Mouse (Mus musculus) liver, embryonic 13.5 days (tissue): Measurements from ENCODE around the gene Arsj. TPM values are rescaled to one million over a fixed set of nuclear protein-coding genes. Genes with fewer than 3 reads are reported as not detected.

ENCODE experiments used
- ATAC-seq: fragments of 200-750 bp; cut with Nextera tagmentation; 2 replicates; pipeline ENCODE4 v1.8.0; 2017; ENCODE audit warnings: low read depth, mild to moderate bottlenecking, moderate number of reproducible peaks, moderate library complexity
- DNase-seq: peaks from one replicate; pipeline ENCODE4 v3.0.0; 2022
- H3K27ac ChIP-seq: fragments of 300-500 bp; sonication (generic); 2 replicates; pipeline ENCODE4 v1.5.1; 2015; ENCODE audit warnings: moderate library complexity, mild to moderate bottlenecking, inconsistent platforms
- H3K27me3 ChIP-seq: fragments of 300-500 bp; sonication (generic); 2 replicates; pipeline ENCODE4 v1.6.1; 2015; ENCODE audit warnings: mild to moderate bottlenecking, inconsistent platforms
- H3K36me3 ChIP-seq: fragments of 300-500 bp; sonication (generic); 2 replicates; pipeline ENCODE4 v1.6.1; 2015; ENCODE audit warnings: mild to moderate bottlenecking, inconsistent platforms
- H3K4me1 ChIP-seq: fragments of 300-500 bp; sonication (generic); replicated peaks from 2 replicates; pipeline ENCODE4 v1.6.1; 2015; ENCODE audit warnings: inconsistent platforms
- H3K4me2 ChIP-seq: fragments of 300-500 bp; sonication (generic); 2 replicates; pipeline ENCODE4 v1.6.1; 2015; ENCODE audit warnings: inconsistent platforms, mild to moderate bottlenecking, moderate library complexity
- H3K4me3 ChIP-seq: fragments of 300-500 bp; sonication (generic); replicated peaks from 2 replicates; pipeline ENCODE4 v1.5.1; 2015; ENCODE audit warnings: mild to moderate bottlenecking, inconsistent platforms
- H3K9ac ChIP-seq: fragments of 300-500 bp; sonication (generic); 2 replicates; pipeline ENCODE4 v1.6.1; 2015; ENCODE audit warnings: mild to moderate bottlenecking, inconsistent platforms
- H3K9me3 ChIP-seq: fragments of 300-500 bp; sonication (generic); replicated peaks from 2 replicates; pipeline ENCODE4 v1.6.1; 2016; ENCODE audit warnings: inconsistent platforms
- WGBS: fragments of 180-500 bp; shearing (Covaris S2); methylation state at CpG from one replicate; pipeline ENCODE4 v1.1.7; 2015; ENCODE audit not compliant: insufficient replicate concordance; 5-methylcytosine and 5-hydroxymethylcytosine counted together
- polyA plus RNA-seq: library from polyadenylated mRNA; unstranded; fragments of >200 nt; fragmentation: Nextera tagmentation; extraction: Ambion mirVana; gene quantifications from 2 replicates; pipeline ENCODE4 v1.2.1, GENCODE M21; 2015

The Arsj gene
- polyA plus RNA-seq, 1 experiment from 2014 or later, result not detected

DNA sequence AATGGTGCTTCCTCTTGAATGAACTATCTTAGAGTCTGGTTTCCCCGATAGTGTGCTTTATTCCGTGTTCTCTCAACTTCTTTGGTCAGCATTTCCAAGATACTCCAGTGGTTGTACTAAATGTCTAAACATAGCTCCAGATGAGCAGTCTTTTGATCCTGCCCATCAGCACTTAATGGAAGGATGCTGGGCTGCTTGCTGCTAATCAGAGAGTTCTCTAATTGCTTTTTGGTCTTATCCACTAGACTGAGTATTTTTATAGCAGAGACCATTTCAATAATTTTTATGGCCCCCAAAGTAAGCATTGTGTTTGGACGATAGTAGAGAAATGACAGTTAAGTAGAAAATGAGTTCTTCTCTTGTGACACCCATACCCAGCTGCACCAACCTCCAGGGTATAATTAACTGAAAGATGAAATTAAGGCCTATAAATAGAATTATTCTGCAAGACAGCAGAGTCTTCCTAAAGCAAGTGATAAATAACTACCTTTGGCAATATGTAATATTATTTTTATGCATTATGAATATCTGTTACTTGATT is 67.1 kb downstream of the Arsj start:
- WGBS, result 72% methylated on average over 3 of the region's 3 CpGs
- ATAC-seq (no peak), DNase-seq (no peak)
- Histone ChIP-seq H3K9me3 (no peaks in the 10 kb centered on the region), H3K9ac (no peak overlapping the region), H3K27ac (no peak overlapping the region), H3K4me3 (no peak overlapping the region), H3K4me1 (no peaks in the 10 kb centered on the region), H3K36me3 (no peaks in the 10 kb centered on the region), H3K27me3 (no peaks in the 10 kb centered on the region), H3K4me2 (no peak overlapping the region)

DNA sequence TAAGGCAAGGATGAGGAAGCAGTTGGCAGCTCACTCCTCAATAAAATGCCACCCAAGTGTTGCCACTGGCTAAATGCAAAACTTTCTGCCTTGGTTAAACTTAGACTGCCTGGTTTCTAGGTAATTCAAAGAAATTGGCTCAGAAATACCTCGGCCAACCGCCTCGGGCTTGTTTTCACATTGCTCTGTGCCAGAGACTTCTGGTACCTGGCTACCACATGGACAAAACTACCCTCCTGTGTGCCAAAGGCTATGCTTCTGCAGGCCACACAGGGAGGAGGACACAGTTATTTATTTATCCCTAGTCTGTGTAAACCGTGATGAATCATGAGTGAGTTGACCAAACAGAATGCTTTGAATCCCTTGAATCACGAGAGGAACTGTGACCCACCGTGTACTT is 75.8 kb downstream of the Arsj start:
- no peak for DNase-seq
- Histone ChIP-seq H3K4me3 (no peak overlapping the region), H3K9ac (no peak overlapping the region), H3K9me3 (no peaks in the 10 kb centered on the region), H3K36me3 (no peaks in the 10 kb centered on the region), H3K4me2 (no peak overlapping the region), H3K27me3 (no peaks in the 10 kb centered on the region), H3K4me1 (no peaks in the 10 kb centered on the region), H3K27ac (no peak overlapping the region)
- WGBS, result 66% methylated on average over 6 of the region's 6 CpGs
- no peak for ATAC-seq

DNA sequence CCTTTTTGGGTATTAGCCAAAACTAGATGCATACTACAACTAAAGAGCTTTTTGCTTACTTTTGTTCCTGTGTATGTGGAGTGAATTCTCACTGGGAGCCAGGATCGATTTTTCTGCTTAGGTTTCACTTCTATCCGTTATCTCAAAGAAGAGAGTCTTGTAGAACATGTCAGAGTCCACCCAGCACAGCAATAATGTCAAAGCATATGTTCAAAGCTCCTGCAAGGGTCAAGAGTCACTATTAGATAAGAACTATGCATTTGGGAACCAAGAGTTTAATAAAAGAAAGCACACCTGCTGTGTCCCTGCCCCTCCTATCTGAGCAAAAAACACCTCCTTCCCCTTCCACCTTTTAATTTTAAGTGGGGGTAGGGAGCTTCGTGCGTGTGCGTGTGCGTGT is 85.6 kb downstream of the Arsj start:
- Histone ChIP-seq H3K27ac (no peak overlapping the region), H3K4me1 (no peaks in the 10 kb centered on the region), H3K36me3 (no peaks in the 10 kb centered on the region), H3K27me3 (no peaks in the 10 kb centered on the region), H3K4me2 (no peak overlapping the region), H3K4me3 (no peak overlapping the region), H3K9me3 (no peaks in the 10 kb centered on the region), H3K9ac (no peak overlapping the region)
- 43% methylated on average over 6 of the region's 6 CpGs for WGBS
- DNase-seq, result no peak
- no peak for ATAC-seq

DNA sequence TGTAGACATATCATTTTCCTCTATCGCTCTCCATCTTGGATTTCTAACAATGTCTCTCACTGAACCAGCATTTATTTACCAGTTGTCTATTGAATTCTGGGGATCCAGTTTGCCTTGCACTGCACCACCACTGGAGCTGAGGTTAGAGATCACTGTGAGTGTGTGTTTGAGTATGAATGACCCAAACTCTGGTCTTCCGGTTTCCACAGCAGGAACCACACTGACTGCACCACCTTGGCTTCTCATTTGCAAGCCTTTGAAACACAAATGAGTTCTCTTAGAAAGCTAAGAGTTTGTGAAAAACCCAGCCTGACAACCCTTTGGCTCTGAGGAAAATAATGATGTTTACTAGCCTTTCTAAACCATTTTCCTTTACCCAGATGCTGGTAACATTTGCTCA is 86.0 kb downstream of the Arsj start:
- Histone ChIP-seq H3K36me3 (no peaks in the 10 kb centered on the region), H3K27ac (no peak overlapping the region), H3K4me3 (no peak overlapping the region), H3K9me3 (no peaks in the 10 kb centered on the region), H3K4me2 (no peak overlapping the region), H3K4me1 (no peaks in the 10 kb centered on the region), H3K9ac (no peak overlapping the region), H3K27me3 (no peaks in the 10 kb centered on the region)
- WGBS, result 33% methylated on average over 2 of the region's 2 CpGs
- DNase-seq (no peak), ATAC-seq (no peak)

DNA sequence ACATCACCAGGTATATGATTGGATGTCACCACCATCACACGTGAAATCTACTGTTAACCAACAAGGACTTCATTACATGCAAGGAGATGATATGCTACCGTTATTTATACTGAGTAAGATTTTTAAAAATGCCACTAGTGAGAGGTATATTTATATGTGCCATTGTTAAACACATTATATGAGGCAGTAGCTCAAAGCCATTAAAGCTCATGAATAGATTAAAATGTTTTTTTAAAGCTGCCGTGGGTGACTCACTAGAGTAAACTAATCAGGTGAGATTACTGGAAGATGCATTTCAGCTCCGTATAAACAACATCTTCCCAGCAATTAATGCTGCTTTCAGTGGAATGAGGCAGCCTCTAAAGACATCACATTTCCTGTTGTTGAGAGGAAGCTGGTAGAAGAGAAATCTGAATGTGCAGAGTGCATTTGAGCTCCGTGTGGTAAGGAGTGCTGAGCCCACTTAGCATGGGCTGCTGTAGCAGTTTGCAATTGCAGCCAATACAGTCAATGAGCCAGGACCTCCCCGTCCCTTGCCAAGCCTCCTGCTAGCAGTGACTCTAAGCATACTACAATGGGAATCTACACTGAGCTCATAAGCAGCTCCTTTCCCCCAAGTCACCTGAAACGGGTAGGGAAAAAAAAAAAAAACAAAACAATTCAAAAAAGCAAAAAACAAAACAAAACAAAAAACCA is 92.5 kb downstream of the Arsj start:
- WGBS, result 54% methylated on average over 7 of the region's 7 CpGs
- Histone ChIP-seq H3K36me3 (no peaks in the 10 kb centered on the region), H3K27ac (no peak overlapping the region), H3K9me3 (no peaks in the 10 kb centered on the region), H3K9ac (no peak overlapping the region), H3K4me2 (no peak overlapping the region), H3K4me1 (no peaks in the 10 kb centered on the region), H3K4me3 (no peak overlapping the region), H3K27me3 (no peaks in the 10 kb centered on the region)
- ATAC-seq, result no peak
- DNase-seq, result no peak

DNA sequence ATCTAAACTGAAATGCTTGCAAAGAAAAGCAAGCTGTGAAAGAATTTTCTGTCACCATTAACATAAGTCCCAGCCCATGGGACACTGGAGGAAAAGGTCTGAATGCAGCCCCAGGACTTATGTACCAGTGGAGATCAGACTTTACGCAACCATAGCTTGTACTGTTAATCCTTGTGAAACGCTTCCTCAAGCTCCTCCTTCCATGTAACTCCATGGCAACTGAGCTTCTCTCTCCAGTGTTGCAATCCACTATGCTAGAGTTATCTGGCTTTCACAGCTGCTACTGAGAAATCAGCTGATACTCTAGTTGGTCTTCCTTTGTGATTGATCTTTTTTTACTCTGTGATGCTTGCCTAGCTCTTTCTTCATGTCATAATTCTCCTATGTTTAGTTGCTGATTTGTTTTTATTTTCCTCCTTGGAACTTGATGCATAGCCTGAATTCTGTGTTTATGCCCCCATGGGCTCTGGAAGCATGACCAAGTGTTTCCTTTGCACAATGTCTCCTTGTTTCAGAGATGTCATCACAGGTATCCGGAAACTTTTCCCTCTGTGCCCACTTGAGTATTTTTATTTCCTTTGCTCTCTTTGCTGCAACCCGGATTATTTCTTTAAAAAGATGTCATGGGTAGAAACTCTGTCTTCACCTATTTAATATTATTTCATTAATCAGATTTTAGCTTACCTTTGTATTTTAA is 99.8 kb downstream of the Arsj start:
- H3K27ac ChIP-seq, result no peak overlapping the region
- 53% methylated on average over 4 of the region's 4 CpGs for WGBS
- no peak overlapping the region for H3K9ac ChIP-seq
- no peak overlapping the region for H3K4me2 ChIP-seq
- H3K9me3 ChIP-seq, result no peaks in the 10 kb centered on the region
- H3K4me1 ChIP-seq, result no peaks in the 10 kb centered on the region
- no peak overlapping the region for H3K4me3 ChIP-seq
- DNase-seq, result no peak
- H3K36me3 ChIP-seq, result no peaks in the 10 kb centered on the region
- no peak for ATAC-seq
- no peaks in the 10 kb centered on the region for H3K27me3 ChIP-seq

DNA sequence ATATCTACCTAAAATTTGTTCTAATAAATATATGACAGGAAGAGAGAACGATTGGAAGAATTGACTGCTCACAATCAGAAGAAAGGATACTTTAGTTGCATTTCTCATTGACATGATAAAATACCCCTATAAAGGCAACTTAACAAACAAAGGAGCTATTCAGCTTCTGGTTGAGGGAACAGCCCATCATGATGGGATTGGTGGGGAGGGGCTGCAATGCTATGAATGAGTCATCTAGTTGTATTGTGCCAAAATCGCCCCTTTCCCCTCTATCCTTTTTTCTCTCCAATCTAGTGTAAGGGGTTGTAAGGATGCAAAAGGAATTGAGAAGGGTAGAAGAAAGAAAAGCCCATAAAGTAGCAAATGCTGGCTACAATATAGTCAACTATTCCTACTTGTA is 100.8 kb downstream of the Arsj start:
- H3K36me3 ChIP-seq, result no peaks in the 10 kb centered on the region
- no peaks in the 10 kb centered on the region for H3K9me3 ChIP-seq
- ATAC-seq (no peak), DNase-seq (no peak)
- H3K4me3 ChIP-seq, result no peak overlapping the region
- WGBS, result 54% methylated on average over 2 of the region's 2 CpGs
- no peak overlapping the region for H3K9ac ChIP-seq
- H3K4me1 ChIP-seq, result no peaks in the 10 kb centered on the region
- H3K27ac ChIP-seq, result no peak overlapping the region
- H3K27me3 ChIP-seq, result no peaks in the 10 kb centered on the region
- H3K4me2 ChIP-seq, result no peak overlapping the region

Other genes with a start within 250 kb of the Arsj start
- 2.9 and 3.8 TPM in 2 replicates for gene Camk2d, start 232.6 kb downstream of the Arsj start, polyA plus RNA-seq